Mouse (Mus musculus) T-helper 17 cell (primary cell): ENCODE data around the gene Cdkl4.
"Not testable (repeated sequence)": the region's sequence is repeated elsewhere in the genome, so short reads cannot be mapped to it uniquely, and the experiment has no call there.

Source experiments
- in situ Hi-C, 2 experiments: fragments of 300-600 bp; cut with MboI, MseI; formaldehyde crosslinking; loops; 1 replicate in 1 of 2; 2 replicates in 1 of 2; pipeline ENCODE4 v1.15.1; 2025; ENCODE audit warnings: high pct_unique_total_duplicates in 2 of 2

Gene Cdkl4

DNA sequence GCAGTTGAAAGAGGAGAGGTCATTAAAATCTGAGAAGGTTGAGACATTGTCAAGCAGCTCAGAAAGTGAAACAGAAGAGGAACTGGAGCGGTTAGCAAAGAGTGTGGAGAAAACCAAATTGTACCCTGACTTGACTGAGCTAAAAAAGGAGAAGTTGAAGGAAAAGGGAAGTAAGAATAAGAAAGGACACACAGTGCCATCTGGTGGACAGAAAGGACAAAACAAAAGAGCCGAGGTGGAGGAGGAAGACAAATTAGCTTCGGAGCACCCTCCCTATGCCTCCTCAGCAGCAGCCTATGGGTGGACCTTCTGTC, 13.0 kb downstream of the Cdkl4 start:
- in situ Hi-C loops = loop anchor here (10.0 kb wide), 2 partner anchors 190 to 270 kb away; partner anchors contain the start of genes Dhx57 (in 1 of the 2), Gm10190 (in 1 of the 2) and Morn2 (in 1 of the 2)

DNA sequence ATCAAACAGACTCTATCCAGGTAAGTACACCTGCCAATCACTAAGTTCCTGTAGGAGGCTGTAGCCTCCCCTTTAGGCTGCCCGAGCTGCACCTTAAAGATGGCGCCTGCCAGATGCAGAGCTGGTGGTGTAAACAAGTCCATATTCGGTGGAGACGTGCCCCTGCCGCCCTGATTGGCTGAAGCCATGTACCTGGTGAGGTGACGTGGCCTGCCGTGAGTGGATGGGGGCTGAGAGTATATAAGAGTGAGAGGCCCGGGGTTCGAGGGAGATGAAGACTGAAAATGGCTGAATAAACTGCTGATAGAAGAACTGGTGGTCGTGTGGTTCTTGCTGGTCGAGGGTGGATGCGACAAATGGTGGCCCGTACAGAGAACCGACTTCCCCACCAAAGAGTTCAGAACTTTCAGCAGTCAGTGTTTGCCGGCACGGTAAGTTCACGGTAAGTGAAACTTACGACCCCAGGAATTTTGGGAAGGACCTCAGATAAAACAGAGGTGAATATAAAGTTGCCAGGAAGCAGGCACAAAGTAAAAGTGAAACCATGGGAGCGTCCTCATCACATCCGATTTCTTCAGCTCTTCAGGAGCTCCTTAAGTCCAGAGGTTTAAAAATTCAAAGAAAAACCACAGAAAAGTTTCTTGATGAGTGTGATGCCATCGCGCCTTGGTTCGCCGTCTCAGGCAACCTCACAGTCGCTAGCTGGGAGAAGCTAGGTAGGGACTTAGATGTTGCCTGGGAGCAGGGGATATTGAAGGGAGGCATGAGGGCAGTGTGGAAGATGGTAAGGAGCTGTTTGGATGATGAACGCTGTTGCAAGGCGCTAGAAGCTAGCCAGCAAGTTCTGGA, 13.6 kb downstream of the Cdkl4 start:
- in situ Hi-C loops = loop anchor here (10.0 kb wide), 2 partner anchors 189 to 269 kb away; partner anchors contain the start of genes Dhx57 (in 1 of the 2), Gm10190 (in 1 of the 2) and Morn2 (in 1 of the 2)

DNA sequence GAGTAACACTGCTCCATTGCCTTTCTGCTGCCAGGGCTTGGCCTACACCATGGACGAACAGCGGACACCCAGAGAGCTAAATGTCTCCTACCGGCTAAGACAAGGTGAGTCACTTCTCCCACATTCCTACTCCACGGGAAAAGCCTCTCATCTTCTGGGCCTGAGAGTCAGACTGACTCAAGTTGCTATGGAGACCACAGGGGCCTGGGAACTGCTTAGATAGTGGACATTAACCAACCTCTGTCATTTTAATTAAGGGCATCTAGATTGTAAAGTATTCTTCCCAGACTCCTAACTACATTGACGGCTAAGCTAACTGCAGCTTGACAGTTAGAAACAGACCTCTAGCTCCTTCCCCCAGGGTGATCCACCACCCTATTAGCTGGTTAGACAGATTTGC, 14.8 kb downstream of the Cdkl4 start:
- in situ Hi-C loops = loop anchor here (10.0 kb wide), 2 partner anchors 188 to 268 kb away; partner anchors contain the start of genes Dhx57 (in 1 of the 2), Gm10190 (in 1 of the 2) and Morn2 (in 1 of the 2)

DNA sequence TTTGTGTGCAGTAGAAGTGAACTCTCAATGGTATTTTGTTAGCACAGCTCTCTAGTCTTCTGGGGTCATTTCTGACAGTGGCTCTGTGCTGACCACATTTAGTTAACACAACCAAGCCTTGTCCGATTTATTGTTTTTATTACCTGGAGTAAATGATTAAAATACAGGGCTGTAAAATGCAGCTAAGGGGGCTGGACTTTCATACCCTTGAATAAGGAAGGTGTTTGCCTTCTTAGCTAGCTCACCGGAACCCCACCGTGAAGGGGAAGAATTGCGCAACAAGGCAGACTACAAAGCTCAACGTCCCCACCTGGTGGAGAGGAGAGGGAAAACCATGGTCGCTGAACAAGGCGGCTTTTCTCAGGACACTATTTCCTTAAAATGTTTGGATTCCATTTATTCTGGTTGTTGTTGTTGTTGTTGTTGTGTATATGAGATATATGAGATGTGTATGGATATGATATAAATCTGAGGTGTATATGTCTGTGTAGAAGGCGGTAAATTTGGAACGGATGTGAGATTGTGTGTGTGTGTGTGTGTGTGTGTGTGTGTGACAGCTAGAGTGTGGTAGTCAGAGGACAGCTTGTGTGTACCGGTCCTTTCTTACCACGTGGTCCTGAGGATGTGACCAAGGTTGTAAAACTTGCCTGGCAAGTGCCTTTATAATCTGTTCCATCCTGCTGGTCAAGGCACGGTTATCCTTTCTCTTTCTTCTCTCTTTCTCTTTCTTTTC, 16.8 kb downstream of the Cdkl4 start:
- in situ Hi-C loops = loop anchor here (10.0 kb wide), 2 partner anchors 186 to 266 kb away; partner anchors contain the start of genes Dhx57 (in 1 of the 2), Gm10190 (in 1 of the 2) and Morn2 (in 1 of the 2)

DNA sequence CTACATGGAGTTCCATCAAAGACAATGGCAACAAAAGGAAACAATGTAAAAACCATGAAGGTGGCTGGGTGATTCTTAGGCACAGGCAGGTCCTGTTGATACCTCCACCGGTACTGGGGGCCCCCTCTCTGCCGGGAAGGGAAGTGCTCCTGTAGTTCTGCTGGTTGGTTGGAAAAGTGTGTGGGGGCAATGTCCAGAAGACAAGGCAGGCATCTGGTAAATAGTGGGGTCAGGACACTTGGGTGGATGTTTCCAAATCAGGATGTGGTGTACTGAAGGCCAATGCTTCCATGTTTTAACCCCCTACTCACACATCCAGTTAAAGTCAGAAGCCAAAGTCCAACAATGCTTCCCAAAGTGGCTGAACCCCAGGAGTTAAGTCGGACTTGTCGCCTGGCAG, 17.9 kb downstream of the Cdkl4 start:
- in situ Hi-C loops = loop anchor here (5.0 to 10.0 kb wide), 4 partner anchors 185 to 335 kb away; partner anchors contain the start of genes Arhgef33 (in 1 of the 2), Dhx57 (in 1 of the 2), Gemin6 (in 1 of the 2) and Gm10190 (in 1 of the 2)

DNA sequence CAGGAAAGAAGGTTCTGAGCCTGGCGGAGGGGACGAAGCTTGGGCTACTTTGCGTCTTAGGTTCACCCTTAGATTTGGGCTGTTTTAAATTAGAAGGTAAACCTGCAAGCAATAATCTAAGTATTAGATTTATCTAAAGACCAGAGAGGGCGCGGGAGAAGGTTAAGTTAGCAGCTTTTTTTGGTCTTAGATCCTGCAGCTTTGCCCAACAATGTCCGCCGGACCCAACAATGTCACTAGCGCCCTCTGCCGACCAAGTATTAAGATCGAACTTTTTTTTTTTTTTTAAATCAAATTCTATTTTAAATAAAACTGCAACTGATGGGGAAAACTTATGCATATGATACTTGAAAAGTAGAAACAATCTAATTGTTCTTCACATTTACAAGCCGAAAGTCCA, 18.6 kb downstream of the Cdkl4 start:
- in situ Hi-C loops = loop anchor here in 1 of 2 experiments (5.0 to 10.0 kb wide), 2 partner anchors 252 to 334 kb away; partner anchors contain the start of genes Arhgef33 and Gemin6

DNA sequence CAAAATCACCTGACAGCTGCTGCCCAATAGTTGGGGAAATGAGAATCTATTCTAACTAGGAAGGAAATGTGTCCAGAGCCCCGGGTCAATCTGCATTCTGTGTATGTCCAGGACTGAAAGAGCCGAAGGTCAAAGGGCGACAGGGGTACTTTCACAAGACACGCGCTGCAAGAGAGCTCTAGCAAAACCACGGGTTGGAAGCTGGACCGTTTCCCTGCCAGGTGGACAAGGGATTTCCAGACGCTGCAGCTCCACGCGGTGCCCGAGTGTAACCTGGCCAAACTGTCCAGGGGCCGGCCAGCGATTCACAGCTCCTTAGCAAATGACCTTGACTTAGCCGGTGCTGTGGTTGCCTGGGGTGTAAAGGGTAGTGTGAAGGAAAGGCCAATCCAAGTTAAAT, 19.0 kb downstream of the Cdkl4 start:
- in situ Hi-C loops = loop anchor here in 1 of 2 experiments (5.0 to 10.0 kb wide), 2 partner anchors 251 to 334 kb away; partner anchors contain the start of genes Arhgef33 and Gemin6

DNA sequence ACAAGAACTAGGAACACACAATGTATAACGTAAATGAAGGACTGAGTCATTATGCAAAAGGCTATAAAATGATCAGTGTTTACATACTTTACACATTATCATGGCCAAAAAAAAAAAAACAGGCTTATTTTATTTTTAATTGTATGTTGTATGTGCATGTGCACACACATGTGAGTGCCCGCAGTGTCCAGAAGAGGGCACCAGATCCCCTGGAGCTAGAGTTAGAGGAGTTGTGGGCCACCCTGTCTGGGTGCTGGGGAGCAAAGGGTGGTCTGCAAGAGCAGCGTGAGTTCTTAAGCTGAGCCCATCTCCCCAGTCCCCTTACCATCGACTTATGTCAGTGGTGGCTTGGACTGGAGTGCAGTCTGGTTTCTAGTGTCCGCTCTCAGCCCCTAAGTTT, 20.2 kb downstream of the Cdkl4 start:
- in situ Hi-C loops = loop anchor here in 1 of 2 experiments (5.0 to 10.0 kb wide), 2 partner anchors 250 to 333 kb away; partner anchors contain the start of genes Arhgef33 and Gemin6

DNA sequence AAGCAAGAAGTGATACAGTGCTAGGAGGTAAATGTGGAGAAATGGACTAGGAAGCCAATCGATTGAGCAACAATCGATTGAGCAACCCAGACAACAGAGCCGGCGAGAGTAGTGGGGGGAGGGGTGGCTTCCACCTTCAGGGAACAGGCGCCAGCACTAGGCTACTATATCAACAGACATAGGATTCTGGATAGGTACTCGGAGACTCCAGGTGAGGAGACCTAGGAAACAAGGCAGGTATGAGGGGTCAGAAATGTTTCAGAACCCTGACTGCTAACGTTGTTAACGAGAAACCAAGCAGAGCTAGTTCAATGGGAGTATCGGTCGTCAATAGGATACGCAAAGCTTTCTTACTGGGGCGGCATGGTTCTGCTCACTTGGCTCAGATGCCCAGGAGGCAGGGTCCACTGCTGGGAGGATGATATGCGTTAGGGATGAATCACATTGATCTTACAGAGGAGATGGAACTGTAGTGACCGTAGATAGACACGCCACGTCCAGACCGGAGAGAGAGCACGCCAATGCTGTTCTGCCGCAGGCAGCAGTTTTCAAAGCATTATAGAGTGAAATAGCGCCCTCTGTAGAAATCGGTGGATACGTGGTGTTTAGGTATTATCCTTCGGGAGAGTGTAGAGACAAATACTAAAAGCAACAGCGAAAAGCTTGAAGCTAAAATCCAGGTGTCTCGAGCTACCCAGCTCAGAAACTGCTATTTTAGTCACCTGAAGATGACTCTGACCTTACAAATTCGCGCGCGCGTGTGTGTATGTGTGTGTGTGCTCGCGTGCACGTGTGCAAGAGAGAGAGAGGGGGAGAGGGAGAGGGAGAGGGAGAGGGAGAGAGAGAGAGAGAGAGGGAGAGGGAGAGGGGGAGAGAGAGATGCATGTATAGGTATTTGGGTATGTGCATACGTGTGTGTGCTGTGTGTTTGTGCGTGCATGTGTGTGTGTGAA, 24.0 kb downstream of the Cdkl4 start:
- in situ Hi-C loops = loop anchor here (5.0 to 10.0 kb wide), 2 partner anchors 71 to 329 kb away; partner anchors contain the start of genes Sos1 (in 2 of the 2) and Gemin6 (in 1 of the 2)

DNA sequence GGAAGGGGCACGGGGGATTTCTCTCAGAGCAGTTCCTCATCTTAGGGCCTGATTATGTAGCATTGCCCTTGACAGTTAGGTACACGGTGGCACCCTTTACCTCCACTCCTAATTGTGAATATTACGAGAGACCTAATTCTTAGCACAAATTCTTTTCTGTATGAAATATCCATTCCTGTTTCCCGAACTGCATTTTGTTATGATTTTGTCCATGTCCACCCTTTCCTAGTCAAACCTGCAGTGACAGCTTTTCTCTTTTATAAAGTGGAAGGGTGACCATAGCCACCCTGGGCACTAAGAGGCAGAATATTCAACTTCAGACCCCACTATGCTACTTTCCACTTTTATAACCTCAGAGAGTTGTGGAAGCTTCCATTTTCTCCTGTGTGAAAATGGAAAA, 25.0 kb downstream of the Cdkl4 start:
- in situ Hi-C loops = loop anchor here (5.0 to 10.0 kb wide), 2 partner anchors 70 to 328 kb away; partner anchors contain the start of genes Sos1 (in 2 of the 2) and Gemin6 (in 1 of the 2)

DNA sequence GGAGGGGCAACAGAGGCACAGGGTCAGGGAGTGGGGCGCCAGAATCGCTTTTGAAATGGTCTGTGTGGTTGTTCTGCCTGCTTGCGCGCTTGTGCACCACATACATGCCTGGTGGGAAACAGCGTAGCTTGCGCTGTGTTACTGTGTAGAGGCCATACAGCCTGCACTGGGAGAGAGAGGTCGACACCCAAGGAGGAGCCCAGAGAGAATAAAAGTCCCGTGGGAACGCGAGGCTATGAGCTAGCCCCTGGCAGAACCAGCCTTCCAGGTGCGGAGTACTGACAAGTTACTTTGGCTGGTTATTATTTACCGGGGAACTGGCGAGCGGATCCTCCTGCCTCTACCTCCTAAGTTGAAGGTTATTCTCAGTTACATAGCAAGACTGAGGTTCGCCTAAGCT, 26.6 kb downstream of the Cdkl4 start:
- in situ Hi-C loops = loop anchor here (5.0 to 10.0 kb wide), 2 partner anchors 69 to 326 kb away; partner anchors contain the start of genes Sos1 (in 2 of the 2) and Gemin6 (in 1 of the 2)

DNA sequence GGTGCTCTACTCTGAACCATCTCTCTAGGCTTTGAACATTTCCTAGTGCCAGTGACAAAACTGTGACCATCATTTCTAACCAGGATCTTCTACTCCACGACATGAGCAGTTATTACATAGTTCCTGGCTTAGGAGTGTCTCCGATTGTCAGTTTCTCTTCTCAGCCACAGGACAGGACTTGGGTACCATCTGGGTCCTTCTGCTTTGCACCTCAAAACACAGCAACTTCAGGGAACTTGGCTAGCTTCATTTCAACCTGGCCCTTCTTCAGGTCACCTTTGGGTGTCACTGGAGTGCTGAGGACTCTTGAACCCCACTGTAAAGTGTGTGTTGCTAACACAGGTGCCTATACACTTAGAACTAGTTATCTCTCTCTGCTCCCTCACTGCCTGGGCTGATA, 30.8 kb downstream of the Cdkl4 start:
- in situ Hi-C loops = no loop called here

DNA sequence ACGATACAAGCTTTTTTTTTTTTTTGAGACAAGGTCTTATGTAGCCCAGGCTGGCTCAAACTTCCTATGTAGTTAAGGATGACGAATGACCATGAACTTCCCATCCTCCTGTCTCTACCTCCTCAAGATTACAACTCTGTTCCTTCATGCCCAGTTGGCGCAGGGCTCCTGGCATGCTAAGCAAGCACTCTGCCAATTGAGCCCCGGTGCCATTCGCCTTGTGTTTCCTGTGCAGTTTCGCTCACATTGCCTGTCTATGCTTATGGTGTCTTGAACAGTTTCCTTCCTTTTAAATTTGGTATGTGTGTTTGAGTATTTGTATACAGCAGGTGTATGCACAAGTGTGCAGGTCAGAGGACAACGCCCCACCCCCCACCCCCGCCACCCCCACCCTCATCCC, 31.4 kb downstream of the Cdkl4 start:
- in situ Hi-C loops = no loop called here

DNA sequence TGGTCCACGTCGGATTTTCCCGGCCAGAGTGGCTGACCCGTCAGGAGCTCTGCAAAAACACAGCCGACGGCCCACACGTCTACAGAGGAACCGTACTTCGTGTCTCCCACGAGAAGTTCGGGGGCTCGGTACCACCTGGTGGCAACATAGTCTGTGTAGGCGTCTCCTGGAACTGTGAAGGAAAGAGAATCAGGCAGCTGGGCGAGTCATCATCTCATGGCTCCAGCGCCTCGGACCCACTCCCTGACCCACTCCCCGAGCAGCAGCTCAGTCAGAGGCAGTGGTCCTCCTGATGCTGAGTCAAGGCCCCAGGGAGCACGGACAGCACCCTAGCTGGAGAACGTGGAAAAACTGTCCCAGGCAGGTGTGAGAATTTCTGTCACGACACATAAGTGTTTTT, 34.0 kb downstream of the Cdkl4 start:
- in situ Hi-C loops = no loop called here

DNA sequence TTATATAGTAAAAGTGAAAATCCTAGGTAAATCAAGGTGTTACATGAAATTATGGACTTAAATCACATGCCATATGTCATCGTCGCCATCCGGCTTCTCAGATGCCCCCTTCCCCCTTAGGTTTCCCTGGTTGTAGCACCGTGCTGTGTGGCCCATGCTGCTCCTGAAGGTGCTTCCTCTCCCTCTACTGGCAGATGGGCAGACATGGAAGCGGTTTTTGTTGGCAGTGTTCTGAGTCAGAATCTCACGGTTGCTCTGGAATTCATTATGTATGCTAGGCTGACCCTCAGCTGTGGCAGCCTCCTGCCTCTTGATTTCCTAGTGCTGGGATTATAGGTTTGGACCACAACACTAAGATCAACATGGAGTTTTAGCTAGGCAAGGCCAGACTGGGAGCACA, 40.5 kb downstream of the Cdkl4 start:
- in situ Hi-C loops = no loop called here

DNA sequence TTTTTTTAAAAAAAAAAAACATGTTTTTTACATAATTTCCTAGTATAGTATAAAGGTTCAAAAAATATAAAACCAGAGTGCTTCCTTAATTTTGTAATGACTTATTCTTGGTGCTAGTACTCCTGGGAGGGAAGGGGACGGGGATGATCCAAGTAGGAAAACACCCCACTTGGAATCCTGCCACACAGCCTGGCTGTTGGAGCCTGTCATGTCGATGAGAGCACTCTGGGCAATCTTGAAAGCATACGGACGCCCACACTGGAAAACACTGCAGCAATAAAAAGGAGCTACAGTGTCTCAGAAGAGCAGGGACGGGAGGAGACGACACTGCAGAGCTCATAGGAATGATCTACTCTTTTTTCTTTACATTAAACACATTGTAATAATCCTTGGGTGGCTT, 42.0 kb downstream of the Cdkl4 start:
- in situ Hi-C loops = no loop called here

DNA sequence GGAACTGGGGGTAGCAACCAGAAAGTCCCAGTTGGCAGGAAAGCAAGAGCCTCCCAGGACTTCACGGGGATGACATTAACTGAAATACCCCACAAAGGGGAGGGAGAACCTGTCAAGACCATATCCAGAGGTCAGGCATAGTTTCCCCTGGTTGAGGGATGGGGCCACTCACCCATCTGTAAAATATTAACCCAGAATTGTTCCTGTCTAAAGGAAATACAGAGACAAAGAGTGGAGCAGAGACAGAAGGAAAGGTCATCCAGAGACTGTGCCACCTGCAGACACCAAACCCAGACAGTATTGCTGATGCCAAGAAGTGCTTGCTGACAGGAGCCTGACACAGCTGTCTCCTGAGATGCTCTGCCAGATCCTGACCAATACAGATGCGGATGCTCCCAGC, 46.3 kb downstream of the Cdkl4 start:
- in situ Hi-C loops = not testable (repeated sequence)

DNA sequence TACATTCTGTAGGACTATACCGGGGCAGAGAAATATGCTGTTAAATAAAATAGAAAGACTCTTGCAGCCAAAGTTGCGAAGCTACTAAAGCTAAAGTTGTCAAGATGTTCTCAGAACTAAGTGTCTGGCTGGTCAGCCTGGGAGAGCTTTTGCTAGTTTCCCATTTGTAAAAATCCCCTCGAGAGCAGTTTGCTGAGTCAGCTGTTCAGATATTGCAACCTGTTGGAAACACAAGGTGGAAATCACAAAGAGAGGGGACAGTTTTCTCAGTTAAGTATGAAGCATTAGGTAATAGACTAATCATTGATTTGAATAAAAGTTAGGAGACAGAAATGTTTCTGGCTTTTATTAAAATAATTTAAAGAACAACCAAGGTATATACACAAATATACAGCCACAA, 54.4 kb downstream of the Cdkl4 start:
- in situ Hi-C loops = no loop called here

DNA sequence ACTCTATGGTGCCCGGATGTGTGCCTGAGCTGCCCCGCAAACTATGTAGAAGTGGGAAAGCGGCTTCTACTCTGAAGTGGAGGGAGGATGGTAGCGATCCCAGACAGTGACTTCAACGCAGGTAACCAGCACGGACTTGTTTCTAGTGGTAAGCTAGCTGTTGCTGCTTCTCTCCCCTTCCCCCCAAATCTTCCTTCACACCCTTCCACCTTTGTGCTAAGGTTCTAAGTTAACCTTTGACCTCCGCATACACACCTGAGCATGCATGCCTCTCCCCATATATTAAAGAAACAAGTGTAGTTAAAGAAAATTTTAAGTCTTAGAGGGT, 55.4 kb downstream of the Cdkl4 start:
- in situ Hi-C loops = no loop called here

DNA sequence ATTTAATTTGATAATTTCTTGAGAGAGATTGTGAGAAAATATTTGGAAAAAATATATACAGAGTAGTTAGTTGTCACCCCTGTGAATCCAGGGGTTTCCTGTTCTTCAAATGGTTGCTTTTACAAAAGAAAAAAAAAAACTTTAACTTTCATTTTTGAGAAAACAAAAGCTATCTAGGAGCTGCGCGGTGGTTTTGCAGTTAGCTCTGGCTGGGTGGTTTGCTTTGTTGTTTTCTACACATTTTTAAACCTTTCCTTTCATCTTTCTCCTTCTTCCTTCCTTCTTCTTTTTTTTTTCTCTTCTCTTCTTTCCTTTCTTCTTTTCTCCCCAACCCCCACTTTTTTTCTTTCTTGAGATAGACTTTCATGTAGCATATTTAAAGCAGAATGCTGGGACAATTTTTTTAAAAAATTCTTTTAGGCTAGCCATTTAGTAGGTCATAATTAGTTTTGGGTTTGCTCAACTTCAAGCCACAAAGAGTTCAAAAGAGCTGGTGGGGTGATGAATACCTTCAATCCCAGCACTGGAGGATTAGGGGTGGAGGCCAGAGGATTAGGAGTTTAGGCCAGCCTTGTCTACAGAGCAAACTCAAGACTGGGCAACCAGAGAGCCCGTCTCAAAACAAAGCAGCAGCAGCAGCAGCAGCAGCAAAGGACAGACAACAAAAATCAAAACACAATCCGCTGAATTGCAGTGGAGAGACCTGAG, 55.9 kb downstream of the Cdkl4 start:
- in situ Hi-C loops = no loop called here
